Mouse (Mus musculus) liver, embryonic 11.5 days (tissue): Measurements from ENCODE around the gene Lrtm2. TPM values are rescaled to one million over a fixed set of nuclear protein-coding genes. Genes with fewer than 3 reads are reported as not detected.
A peak's percentile ranks its signal among the peaks of the same experiment; 100 is the strongest.
"Not testable (repeated sequence)": the region's sequence is repeated elsewhere in the genome, so short reads cannot be mapped to it uniquely, and the experiment has no call there.

ENCODE experiments used
- ATAC-seq: fragments of 200-750 bp; cut with Nextera tagmentation; replicated peaks from 2 replicates; pipeline ENCODE4 v1.8.0; 2017; ENCODE audit warnings: moderate number of reproducible peaks, mild to moderate bottlenecking, moderate TSS enrichment, moderate library complexity; ENCODE audit not compliant: low FRiP score
- DNase-seq: peaks from one replicate; pipeline ENCODE4 v3.0.0-alpha.2; 2017; ENCODE audit warnings: low spot score
- H3K27ac ChIP-seq: fragments of 300-500 bp; sonication (generic); 2 replicates; pipeline ENCODE4 v1.5.1; 2014; ENCODE audit warnings: mild to moderate bottlenecking, low read depth, low read length, control low read depth
- H3K27me3 ChIP-seq: fragments of 300-500 bp; sonication (generic); replicated peaks from 2 replicates; pipeline ENCODE4 v1.6.1; 2014; ENCODE audit warnings: low read length, mixed read lengths; ENCODE audit not compliant: control insufficient read depth, insufficient read depth
- H3K36me3 ChIP-seq: fragments of 300-500 bp; sonication (generic); 2 replicates; pipeline ENCODE4 v1.6.1; 2014; ENCODE audit warnings: mild to moderate bottlenecking, low read length, moderate library complexity, mixed read lengths; ENCODE audit not compliant: control insufficient read depth, insufficient read depth
- H3K4me1 ChIP-seq: fragments of 300-500 bp; sonication (generic); replicated peaks from 2 replicates; pipeline ENCODE4 v1.6.1; 2014; ENCODE audit warnings: low read length, mixed read lengths; ENCODE audit not compliant: control insufficient read depth, insufficient read depth
- H3K4me2 ChIP-seq: fragments of 300-500 bp; sonication (generic); 2 replicates; pipeline ENCODE4 v1.6.1; 2014; ENCODE audit warnings: mild to moderate bottlenecking, control low read depth, moderate library complexity
- H3K4me3 ChIP-seq: fragments of 300-500 bp; sonication (generic); 2 replicates; pipeline ENCODE4 v1.5.1; 2014; ENCODE audit warnings: low read depth, low read length, control low read depth
- H3K9ac ChIP-seq: fragments of 300-500 bp; sonication (generic); 2 replicates; pipeline ENCODE4 v1.6.1; 2014; ENCODE audit warnings: low read depth, low read length, control low read depth
- H3K9me3 ChIP-seq: fragments of 300-500 bp; sonication (generic); 2 replicates; pipeline ENCODE4 v1.6.1; 2016; ENCODE audit warnings: low read length, inconsistent platforms, mixed read lengths; ENCODE audit not compliant: control insufficient read depth
- WGBS: fragments of 180-500 bp; shearing (Covaris S2); extraction: QIAGEN DNeasy Blood & Tissue Kit; methylation state at CpG from one replicate; pipeline ENCODE4 v1.1.7; 2014; 5-methylcytosine and 5-hydroxymethylcytosine counted together
- polyA plus RNA-seq: library from polyadenylated mRNA; unstranded; fragments of >200 nt; fragmentation: Nextera tagmentation; extraction: Ambion mirVana; gene quantifications from 2 replicates; pipeline ENCODE4 v1.2.1, GENCODE M21; 2014

Gene Lrtm2
- polyA plus RNA-seq, 1 experiment from 2014 or later = not detected

- Histone ChIP-seq H3K4me3 (no peak overlapping the region), H3K27me3 (no peaks in the 10 kb centered on the region), H3K27ac (no peak overlapping the region), H3K36me3 (peaks cover 20% of the 10 kb centered on the region), H3K4me2 (no peak overlapping the region), H3K4me1 (peaks cover 19% of the 10 kb centered on the region), H3K9me3 (no peaks in the 10 kb centered on the region), H3K9ac (no peak overlapping the region)
- DNase-seq (no peak), ATAC-seq (no peak)
- whole genome bisulfite sequencing = 85% methylated on average over 5 of the region's 5 CpGs
These were observed 33.0 kb upstream of the Lrtm2 start for GRCm38 (mm10) chr6:119363593-119363992.

GRCm38 (mm10) chr6:119360925-119361702 is 30.5 kb upstream of the Lrtm2 start:
- ATAC-seq (peak; percentile 99), DNase-seq (no peak)
- peak overlapping the region; percentile 27 for H3K4me2 ChIP-seq
- H3K9ac ChIP-seq = no peak overlapping the region
- WGBS = 54% methylated on average over 3 of the region's 3 CpGs
- no peaks in the 10 kb centered on the region for H3K27me3 ChIP-seq
- peaks cover 27% of the 10 kb centered on the region for H3K36me3 ChIP-seq
- peaks cover 19% of the 10 kb centered on the region for H3K4me1 ChIP-seq
- peak overlapping the region; percentile 44 for H3K27ac ChIP-seq
- no peaks in the 10 kb centered on the region for H3K9me3 ChIP-seq
- no peak overlapping the region for H3K4me3 ChIP-seq

GRCm38 (mm10) chr6:119360250-119360649 is 29.7 kb upstream of the Lrtm2 start:
- Histone ChIP-seq H3K36me3 (peaks cover 32% of the 10 kb centered on the region), H3K4me1 (peaks cover 19% of the 10 kb centered on the region)
- not testable (repeated sequence) for H3K9ac ChIP-seq, H3K4me3 ChIP-seq, DNase-seq, ATAC-seq, H3K9me3 ChIP-seq, H3K27ac ChIP-seq, H3K27me3 ChIP-seq, H3K4me2 ChIP-seq
- 81% methylated on average over 6 of the region's 6 CpGs for WGBS

- 90% methylated on average over 8 of the region's 8 CpGs for whole genome bisulfite sequencing
- ATAC-seq = no peak
These were observed 27.5 kb upstream of the Lrtm2 start for GRCm38 (mm10) chr6:119358020-119358571.

GRCm38 (mm10) chr6:119352501-119352900 is 21.9 kb upstream of the Lrtm2 start:
- no peak for ATAC-seq
- Histone ChIP-seq H3K27me3 (no peaks in the 10 kb centered on the region), H3K4me3 (no peak overlapping the region), H3K27ac (no peak overlapping the region), H3K4me1 (no peaks in the 10 kb centered on the region; the same call in 1 of the 2 replicates), H3K9ac (no peak overlapping the region), H3K9me3 (no peaks in the 10 kb centered on the region), H3K36me3 (peaks cover 14% of the 10 kb centered on the region), H3K4me2 (no peak overlapping the region)
- WGBS = 83% methylated on average over 6 of the region's 6 CpGs
- DNase-seq = no peak

More at GRCm38 (mm10) chr6:119358020-119358571, 27.5 kb upstream of the Lrtm2 start:
- peaks cover 32% of the 10 kb centered on the region for H3K36me3 ChIP-seq
- H3K9ac ChIP-seq = no peak overlapping the region
- peaks cover 19% of the 10 kb centered on the region for H3K4me1 ChIP-seq
- no peak overlapping the region for H3K4me2 ChIP-seq
- H3K4me3 ChIP-seq = no peak overlapping the region
- H3K9me3 ChIP-seq = no peaks in the 10 kb centered on the region
- no peak overlapping the region for H3K27ac ChIP-seq
- H3K27me3 ChIP-seq = no peaks in the 10 kb centered on the region
- no peak for DNase-seq

- Histone ChIP-seq H3K4me1 (no peaks in the 10 kb centered on the region; the same call in 1 of the 2 replicates), H3K9ac (no peak overlapping the region), H3K36me3 (peaks cover 8% of the 10 kb centered on the region), H3K9me3 (no peaks in the 10 kb centered on the region), H3K4me3 (no peak overlapping the region), H3K4me2 (no peak overlapping the region), H3K27ac (no peak overlapping the region), H3K27me3 (no peaks in the 10 kb centered on the region)
- ATAC-seq = no peak
- no peak for DNase-seq
- WGBS = 79% methylated on average over 8 of the region's 8 CpGs
These were observed 21.1 kb upstream of the Lrtm2 start for GRCm38 (mm10) chr6:119351656-119352055.

GRCm38 (mm10) chr6:119350703-119351198 is 20.2 kb upstream of the Lrtm2 start:
- H3K4me1 ChIP-seq = no peaks in the 10 kb centered on the region; the same call in 1 of the 2 replicates
- H3K27ac ChIP-seq = no peak overlapping the region
- H3K9me3 ChIP-seq = no peaks in the 10 kb centered on the region
- H3K4me2 ChIP-seq = no peak overlapping the region
- no peak for DNase-seq
- H3K36me3 ChIP-seq = peaks cover 5% of the 10 kb centered on the region
- no peak overlapping the region for H3K9ac ChIP-seq
- ATAC-seq = no peak
- H3K27me3 ChIP-seq = no peaks in the 10 kb centered on the region
- 83% methylated on average over 9 of the region's 9 CpGs for WGBS
- H3K4me3 ChIP-seq = no peak overlapping the region

- ATAC-seq (no peak), DNase-seq (peak; percentile 62)
- no peaks in the 10 kb centered on the region for H3K9me3 ChIP-seq
- no peaks in the 10 kb centered on the region for H3K36me3 ChIP-seq
- H3K27me3 ChIP-seq = no peaks in the 10 kb centered on the region
- H3K27ac ChIP-seq = no peak overlapping the region
- WGBS = 0% methylated on average over 1 of the region's 1 CpGs
- no peaks in the 10 kb centered on the region; the same call in 1 of the 2 replicates for H3K4me1 ChIP-seq
- H3K4me2 ChIP-seq = no peak overlapping the region
- H3K9ac ChIP-seq = no peak overlapping the region
- H3K4me3 ChIP-seq = no peak overlapping the region
These were observed 17.7 kb upstream of the Lrtm2 start for GRCm38 (mm10) chr6:119348234-119348633.
